Mouse (Mus musculus): ENCODE measurements around the gene Dctd. TPM values are rescaled to one million over a fixed set of nuclear protein-coding genes. Genes with fewer than 3 reads are reported as not detected.

The Dctd gene
- 0.48 to 1.6 TPM (median 1.5 TPM) in 3 replicates for total RNA-seq (2017)

DNA sequence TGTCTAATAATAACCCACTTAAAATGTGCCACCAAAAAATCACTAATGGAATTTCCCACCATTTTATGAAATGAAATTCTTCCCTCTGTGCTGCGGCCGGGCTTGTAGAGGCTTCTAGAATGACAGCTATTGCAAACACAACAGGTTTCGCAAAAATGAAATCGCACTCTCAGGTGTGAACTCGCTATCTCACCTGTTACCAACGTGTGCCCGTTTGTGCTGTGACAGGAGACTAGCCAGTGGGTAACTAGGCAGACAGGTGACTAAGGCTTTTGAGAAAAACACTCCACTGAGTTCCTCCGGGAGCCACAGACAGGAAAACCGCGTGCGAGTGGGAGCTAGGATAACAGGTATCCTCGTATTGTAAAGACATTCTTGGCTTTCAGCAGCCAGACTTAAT, at the start of gene Dctd:
Gene Dctd (plus strand): TSS at position 301 of the 400 bp plus-strand sequence.
- no peak for ATAC-seq (replicated peaks; ENCODE audit: insufficient number of reproducible peaks, low FRiP score, low TSS enrichment, poor library complexity, severe bottlenecking)

DNA sequence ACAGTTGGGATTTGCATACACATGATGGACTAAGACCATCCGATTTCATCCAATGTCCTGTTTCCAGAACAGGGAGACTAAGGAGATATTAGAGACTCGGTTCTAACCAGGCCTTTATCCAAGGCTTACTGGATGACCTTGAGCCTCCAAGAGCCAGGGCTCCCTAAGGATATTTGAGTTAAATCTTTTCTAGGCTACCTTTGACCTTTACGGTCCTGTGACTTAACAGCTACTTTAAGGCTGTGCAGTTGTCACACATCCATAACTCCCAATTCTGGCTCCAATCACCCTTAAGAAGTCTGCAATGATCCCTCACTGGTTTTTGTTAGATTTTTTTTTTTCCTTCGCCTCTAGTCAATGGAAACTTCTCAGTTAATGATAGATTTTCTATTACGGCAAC, 45.3 kb upstream of the Dctd start:
- no peak for ATAC-seq (replicated peaks; ENCODE audit: insufficient number of reproducible peaks, low FRiP score, low TSS enrichment, poor library complexity, severe bottlenecking)

DNA sequence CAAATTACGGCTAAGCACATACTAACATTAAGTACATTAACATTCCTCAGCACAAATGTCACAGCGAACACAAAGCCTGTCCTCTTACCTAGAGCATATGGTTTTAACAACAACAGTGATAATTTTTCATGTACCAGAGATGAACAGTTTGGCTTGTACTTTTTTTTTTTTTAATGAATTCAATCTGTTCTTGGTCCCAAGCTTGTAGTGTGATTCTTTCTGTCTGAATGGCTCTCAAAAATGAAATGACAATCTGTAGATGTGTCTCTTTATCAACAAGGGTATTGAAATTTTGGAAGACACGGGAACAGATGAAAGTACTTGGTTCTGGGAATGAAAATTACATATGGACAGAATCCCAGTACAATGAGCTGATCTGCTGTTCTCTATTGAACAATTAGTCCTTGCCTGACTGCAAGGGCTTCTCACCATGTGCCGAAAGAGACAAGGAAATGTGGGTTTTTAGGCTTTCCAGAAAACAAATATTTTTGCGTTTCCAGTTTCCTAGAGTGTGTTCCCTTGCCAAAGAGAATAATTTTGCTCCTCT, 35.3 kb upstream of the Dctd start:
- ATAC-seq (replicated peaks; ENCODE audit: insufficient number of reproducible peaks, low FRiP score, low TSS enrichment, poor library complexity, severe bottlenecking) = no peak

DNA sequence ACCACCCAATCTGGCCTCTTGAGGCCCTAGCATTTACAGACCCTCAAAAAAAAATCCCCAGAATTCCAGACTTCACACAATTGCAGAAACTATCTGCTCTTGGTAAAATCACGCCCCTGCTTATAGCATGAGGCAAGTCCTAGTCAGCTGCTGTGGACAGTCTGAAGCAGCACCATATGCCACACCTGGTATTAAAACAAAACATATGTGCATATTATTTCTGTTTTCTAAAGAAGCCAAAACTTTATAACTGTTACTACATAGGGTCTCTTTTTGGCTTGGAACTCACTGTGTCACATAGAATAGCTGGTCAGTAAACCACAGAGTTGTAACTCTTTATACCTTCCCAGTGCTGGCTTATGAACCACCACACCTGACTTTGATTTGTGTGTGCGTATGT, 24.7 kb upstream of the Dctd start:
- no peak for ATAC-seq (replicated peaks; ENCODE audit: insufficient number of reproducible peaks, low FRiP score, low TSS enrichment, poor library complexity, severe bottlenecking)

DNA sequence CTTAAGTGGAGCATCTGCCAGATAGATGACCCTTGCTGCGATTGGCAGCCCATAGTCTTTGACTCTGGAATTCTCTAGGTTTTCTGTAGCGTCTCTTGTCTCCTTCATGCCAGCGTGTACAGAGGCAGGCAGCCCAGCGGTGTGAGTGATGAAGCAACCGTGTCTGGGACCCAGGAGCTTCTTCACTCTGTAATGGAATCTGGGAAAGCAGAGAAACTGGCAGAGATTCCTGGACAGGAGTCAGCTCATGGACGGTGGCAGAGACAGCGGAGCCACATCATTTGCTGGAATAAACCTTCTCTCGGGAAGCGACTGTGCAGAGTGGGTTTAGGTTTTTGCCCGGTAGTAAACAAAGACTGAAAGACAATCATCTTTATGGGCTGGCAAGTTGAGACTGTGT, 16.5 kb upstream of the Dctd start:
- no peak for ATAC-seq (replicated peaks; ENCODE audit: insufficient number of reproducible peaks, low FRiP score, low TSS enrichment, poor library complexity, severe bottlenecking)

DNA sequence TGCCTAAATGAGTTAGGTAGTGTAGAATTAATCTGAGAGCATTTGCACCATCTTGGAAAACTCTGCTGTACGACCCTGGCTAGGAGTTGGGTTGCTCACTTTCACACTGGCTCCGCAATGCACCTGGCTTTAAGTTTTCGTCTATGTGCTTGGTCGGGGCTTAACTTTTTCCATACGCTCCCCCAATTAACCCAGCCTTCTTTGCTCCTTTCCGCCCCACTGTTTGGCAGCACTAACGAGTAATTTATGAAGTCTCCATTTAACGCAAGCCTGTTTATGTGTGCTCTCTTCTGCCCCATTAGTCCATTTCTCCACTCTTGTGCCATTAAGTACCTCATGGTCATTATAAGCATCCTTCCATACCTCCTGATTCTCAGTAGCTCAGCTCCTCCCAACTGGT, 8.2 kb upstream of the Dctd start:
- no peak for ATAC-seq (replicated peaks; ENCODE audit: insufficient number of reproducible peaks, low FRiP score, low TSS enrichment, poor library complexity, severe bottlenecking)

DNA sequence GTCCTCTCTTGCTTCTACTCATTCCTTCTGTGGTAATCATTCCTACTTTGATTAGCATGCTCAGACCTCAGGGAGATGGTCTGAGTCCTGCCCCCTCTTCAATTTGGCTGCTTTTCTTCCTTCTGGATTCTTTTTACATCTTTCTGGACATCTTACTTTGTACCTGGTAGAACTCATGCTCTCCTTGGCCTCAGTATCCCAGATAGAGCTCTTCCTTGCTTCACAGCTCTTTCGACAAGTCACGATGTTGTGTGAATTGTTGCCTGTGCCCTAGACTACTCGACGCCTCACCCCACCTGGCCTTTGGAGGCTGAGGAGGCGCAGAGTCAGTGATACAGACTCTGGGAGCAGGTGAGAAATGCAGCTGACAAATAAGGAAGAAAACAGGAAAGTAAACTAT, 3.5 kb upstream of the Dctd start:
- ATAC-seq (replicated peaks; ENCODE audit: insufficient number of reproducible peaks, low FRiP score, low TSS enrichment, poor library complexity, severe bottlenecking) = no peak

DNA sequence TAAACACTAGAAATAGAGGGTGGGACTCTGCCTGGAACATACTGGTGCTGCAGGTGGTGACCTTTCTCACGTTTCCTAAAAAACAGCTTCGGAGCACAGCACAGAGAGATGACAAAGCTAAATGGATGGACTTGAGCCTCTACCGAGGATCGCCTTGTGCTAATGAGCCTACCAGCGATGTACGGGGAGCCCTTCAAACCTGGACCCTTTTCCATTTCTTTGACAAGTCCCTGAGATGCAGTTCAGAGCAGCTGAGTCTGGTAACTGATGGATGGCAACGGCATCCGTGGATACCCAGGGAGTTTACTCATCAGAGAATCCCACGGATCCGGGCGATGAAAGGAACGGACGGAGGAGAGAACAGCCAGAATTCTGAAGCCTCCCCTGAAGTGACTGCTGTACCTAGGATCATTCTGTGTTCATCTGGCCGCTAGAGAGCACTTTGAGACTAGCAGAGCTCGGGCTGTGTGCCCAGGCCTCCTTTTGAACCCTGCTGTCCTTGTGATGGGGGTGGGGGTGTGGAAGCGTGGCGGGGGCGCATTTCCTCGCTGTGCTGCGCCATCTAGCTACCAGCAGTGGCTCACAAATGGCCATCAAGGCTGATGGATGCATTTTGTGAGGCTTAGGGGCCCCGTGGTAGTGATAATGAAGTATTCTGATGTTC, 1.6 kb upstream of the Dctd start:
- ATAC-seq (replicated peaks; ENCODE audit: insufficient number of reproducible peaks, low FRiP score, low TSS enrichment, poor library complexity, severe bottlenecking) = no peak

DNA sequence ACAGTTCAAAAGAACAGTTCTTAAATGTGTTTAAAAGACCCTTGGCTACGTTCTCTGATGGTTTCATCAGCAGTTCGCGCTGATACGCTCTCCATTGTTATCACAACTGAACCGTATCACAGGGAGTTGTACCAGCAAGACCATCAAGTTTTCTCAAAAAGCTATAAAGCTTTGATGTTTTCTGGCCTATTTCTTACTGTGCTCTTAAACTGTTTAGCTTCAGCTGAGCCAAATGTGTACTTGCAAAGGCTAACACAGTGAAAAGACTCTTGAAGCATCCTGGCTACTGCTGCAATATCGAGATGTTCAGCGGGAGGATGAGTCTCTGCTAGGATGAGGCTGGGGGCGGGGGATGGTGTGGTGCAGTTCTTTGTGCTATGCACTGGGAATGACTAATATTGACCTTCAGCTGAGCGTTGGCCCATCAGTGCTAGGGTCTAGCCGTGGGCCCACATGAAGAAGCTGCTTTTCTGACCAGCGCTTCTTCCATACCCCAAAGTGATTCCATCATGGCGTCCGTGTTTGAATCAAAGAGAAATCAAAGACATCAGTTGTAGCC, 732 bp upstream of the Dctd start:
- ATAC-seq (replicated peaks; ENCODE audit: insufficient number of reproducible peaks, low FRiP score, low TSS enrichment, poor library complexity, severe bottlenecking) = no peak

DNA sequence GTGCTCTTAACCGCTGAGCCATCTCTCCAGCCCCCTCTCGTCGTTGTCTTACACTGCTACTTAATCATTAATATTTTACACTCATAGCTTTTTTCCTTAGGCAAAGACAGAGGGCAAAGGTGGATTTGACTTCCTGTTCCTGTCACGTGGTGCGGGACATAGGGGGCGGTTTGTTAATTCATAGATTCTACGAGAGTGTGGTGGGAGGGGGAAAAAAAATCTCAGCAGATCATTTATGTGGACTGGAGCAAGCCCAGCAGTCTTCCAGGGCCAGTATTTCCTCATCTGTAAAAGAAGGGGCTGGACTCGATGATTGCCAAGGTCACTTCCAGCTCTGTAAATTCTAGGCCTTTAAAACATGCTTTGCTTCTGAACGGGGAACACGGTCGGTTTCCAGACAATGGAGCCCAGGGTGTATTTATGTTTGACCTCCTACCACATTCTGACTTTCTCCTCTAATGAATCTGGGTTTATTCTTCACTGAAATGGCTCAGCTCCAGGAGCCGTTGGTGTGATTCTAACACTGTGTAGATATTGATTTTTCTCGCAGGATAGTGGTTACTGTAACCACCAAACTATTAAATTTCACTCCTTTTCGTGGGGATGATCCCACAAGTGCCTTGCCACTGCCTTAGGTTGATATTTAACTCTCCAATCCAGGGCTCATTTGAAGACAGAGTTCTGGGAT, 1.4 kb downstream of the Dctd start:
- no peak for ATAC-seq (replicated peaks; ENCODE audit: insufficient number of reproducible peaks, low FRiP score, low TSS enrichment, poor library complexity, severe bottlenecking)

DNA sequence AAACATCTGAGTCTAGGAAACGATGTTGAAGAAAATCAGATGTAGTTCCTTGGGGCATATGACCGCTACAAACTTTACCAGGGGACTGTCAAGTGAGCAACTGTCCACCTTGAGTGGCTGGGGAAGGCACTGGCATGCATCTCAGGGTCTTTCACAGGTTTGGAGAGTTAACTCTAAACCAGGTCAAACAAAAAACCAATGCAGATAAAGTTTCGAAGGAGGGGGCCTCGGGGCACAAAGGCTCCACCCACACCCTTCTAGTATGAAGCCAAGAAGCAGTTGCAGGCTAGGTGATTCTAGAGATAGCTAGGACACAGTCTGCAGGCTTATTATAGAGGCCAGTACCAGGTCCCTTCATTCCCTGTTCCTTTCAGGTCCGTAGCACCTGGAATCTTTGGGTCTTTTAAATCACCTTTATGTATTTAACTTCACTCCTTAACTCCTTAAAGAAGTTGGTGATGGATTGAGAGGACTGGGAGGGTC, 10.5 kb downstream of the Dctd start:
- no peak for ATAC-seq (replicated peaks; ENCODE audit: insufficient number of reproducible peaks, low FRiP score, low TSS enrichment, poor library complexity, severe bottlenecking)

DNA sequence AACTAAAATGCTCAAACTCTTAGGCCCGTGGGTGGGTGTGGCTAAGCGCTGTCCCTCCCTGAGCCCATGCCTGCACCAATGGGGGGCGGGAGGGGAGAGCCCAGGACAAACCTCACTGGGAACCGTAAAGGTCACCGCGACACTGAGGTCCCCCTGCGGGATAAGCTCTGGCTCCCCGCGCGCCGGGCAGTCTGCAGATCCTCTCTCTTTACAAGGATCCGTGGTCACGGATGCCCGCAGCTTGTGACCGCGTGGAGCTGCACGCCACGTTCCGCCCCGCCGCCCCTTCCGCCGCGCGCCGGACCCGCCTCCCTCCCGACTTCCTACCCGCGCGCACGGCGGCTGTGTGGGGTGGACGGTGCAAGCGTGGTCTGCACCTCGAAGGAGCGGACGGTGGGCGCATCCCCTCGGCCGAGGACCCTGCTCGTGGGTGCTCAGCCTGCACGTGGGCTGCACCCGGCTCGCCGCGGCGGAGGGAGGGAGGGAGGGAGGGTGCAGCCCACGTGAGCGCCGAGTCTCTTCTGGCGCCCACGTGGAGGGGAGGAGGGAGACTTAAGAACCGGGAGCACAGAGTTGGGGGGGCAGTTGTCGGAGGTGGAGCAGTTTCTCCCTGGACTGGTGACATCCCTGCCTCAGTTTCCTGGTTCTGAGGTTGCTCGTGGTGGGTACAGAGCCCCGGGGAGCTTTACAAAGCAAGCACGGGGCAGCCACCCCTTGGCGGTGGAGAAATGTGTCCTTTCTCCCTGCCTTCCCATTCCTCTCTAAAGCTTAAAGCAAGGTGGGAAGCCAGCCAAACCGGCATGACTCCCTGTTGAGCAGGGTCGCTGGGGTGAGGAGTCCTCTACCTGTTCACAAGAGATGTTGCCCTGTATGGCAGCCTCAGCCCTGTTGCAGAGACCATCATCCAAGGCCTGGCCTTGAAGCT, 11.2 kb downstream of the Dctd start:
- ATAC-seq (replicated peaks; ENCODE audit: insufficient number of reproducible peaks, low FRiP score, low TSS enrichment, poor library complexity, severe bottlenecking) = peak; percentile 31; the same call in 1 of the 2 replicates

DNA sequence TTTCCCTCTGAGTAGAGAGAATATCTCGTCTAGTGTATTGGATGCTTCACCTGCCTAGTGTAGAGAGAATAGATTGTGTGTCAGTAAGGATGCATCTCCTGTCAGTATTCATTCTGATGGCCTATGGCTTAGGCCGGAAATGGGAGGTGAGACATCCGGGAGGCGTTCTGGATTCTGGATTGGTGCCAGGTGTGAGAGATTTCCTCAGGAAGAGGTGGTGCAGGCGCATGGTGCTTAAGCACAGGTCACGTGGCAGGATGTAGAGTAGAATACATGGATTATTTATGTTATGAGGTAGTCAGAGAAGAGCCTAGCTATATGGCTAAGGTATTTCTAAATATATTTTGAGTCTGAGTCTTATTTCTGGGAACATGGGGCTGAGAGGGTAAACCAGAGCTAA, 15.7 kb downstream of the Dctd start:
- ATAC-seq (replicated peaks; ENCODE audit: insufficient number of reproducible peaks, low FRiP score, low TSS enrichment, poor library complexity, severe bottlenecking) = no peak

DNA sequence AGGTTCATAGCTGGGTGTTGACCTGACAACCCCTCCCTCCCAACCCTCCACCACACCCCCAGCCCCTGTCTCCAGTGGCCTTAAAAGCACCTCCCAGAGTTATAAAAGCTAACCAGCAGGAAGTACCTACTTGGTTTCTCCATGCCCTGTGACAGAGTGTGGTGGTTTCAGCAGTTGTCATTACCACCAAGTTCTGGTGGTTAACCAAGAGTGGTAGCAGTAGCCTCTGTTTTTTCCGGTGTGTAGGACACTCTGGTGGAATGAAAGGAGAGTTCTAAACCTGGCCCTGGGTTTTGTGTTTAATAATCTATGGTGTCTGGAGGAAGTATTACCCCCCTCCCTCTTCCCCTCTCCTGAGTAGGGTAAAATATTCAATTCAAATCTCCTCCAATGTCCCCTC, 24.1 kb downstream of the Dctd start:
- no peak for ATAC-seq (replicated peaks; ENCODE audit: insufficient number of reproducible peaks, low FRiP score, low TSS enrichment, poor library complexity, severe bottlenecking)

DNA sequence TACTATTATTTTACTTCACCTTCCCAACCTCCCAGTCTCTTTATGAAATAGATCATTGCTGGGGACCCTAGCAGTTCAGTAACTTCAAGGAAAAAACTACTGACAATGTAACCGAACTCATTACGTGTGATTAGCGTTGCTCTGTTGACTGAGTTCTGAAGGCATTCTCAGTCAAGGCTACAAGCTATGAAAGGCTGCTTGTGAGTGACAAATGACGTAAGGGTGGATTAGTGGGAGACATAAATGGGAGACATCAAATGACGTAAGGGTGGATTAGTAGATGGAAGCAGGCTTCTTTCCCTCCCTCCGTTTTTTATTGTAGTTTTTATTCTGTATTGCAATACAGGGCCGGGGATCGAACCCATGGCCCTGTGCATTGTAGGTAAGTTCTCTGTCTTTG, 26.0 kb downstream of the Dctd start:
- ATAC-seq (replicated peaks; ENCODE audit: insufficient number of reproducible peaks, low FRiP score, low TSS enrichment, poor library complexity, severe bottlenecking) = no peak

DNA sequence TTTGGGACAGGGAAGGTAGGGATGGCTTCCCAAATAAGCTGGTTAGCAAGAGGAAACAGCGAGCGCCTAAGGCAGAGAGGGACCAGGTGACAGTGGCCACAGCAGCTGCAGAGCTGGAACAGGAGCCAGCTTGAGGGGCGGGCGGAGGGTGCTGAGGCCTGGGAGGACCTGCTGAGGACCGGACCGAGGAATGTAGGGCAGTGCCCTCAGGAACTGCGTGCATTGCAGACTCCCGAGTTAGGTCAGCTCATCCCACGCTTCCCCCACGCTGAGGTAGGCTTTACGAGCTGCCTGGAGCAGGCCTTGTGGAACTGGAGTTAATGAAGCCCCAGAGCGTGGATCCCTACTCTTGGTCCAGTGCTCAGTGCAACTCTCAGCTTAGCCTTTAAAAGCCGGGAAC, 28.1 kb downstream of the Dctd start:
- ATAC-seq (replicated peaks; ENCODE audit: insufficient number of reproducible peaks, low FRiP score, low TSS enrichment, poor library complexity, severe bottlenecking) = no peak

DNA sequence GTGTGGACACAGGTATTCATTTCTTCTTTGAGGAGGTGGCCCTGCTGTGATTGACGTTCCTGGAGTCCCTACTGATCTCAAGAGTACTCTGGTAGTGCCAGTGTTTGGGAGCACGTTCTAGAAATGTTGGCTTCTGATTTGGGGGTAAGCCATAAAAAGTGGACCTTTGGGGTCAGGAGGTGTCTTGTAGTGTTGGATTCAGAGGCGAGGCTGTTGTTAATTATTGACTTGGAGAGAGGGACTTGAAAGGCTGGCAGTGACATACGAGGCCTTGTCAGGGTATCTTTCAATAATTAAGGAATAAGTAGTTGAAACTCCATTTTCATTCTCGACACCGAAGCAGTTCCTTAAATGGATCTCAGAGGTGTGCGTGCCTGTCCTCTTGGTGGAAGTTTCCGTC, 31.4 kb downstream of the Dctd start:
- ATAC-seq (replicated peaks; ENCODE audit: insufficient number of reproducible peaks, low FRiP score, low TSS enrichment, poor library complexity, severe bottlenecking) = no peak

DNA sequence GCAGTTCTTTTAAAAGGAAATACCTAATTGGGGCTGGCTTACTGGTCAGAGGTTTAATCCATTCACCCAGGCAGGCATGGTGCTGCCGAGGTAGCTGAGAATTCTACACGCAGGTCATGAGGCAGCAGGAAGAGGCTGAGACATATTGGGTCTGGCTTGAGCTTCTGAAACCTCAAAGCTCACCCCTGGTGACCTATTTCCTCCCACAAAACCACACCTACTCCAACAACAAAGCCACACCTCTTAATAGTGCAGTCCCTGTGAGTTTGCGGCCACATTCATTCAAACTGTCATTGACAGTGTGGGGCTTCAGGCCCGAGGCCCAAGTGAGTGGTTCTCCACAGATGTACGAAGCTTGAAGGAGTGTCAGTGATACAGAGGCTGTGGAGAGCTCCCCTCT, 34.4 kb downstream of the Dctd start:
- ATAC-seq (replicated peaks; ENCODE audit: insufficient number of reproducible peaks, low FRiP score, low TSS enrichment, poor library complexity, severe bottlenecking) = no peak

All from monocyte, adult 5-6 weeks (primary cell).